Mouse (Mus musculus) olfactory bulb, adult 2 months (tissue): ENCODE data around the gene Jade2.

Experiments
- CTCF ChIP-seq: fragments of 200-500 bp; IDR thresholded peaks from 2 replicates; pipeline ENCODE4 v1.5.1; 2012; ENCODE audit warnings: low read depth, mild to moderate bottlenecking, low read length, moderate library complexity; ENCODE audit not compliant: insufficient read depth
- POLR2A ChIP-seq: fragments of 200-500 bp; IDR thresholded peaks from 2 replicates; pipeline ENCODE4 v1.6.1; 2012; ENCODE audit warnings: mild to moderate bottlenecking, low read depth, low read length, moderate library complexity; ENCODE audit not compliant: insufficient read depth

GRCm38 (mm10) chr11:51836506-51836905 lies 20.9 kb downstream of the Jade2 start:
- TF ChIP-seq CTCF: no peak
- TF ChIP-seq POLR2A: no peak
